Mouse (Mus musculus) thymus, postnatal 25 days (tissue): ENCODE measurements around the gene Rgs12.
A peak's percentile ranks its signal among the peaks of the same experiment; 100 is the strongest.

Source experiments
- DNase-seq: peaks from one replicate; pipeline ENCODE4 v3.0.0; 2022

Rgs12 gene

DNA sequence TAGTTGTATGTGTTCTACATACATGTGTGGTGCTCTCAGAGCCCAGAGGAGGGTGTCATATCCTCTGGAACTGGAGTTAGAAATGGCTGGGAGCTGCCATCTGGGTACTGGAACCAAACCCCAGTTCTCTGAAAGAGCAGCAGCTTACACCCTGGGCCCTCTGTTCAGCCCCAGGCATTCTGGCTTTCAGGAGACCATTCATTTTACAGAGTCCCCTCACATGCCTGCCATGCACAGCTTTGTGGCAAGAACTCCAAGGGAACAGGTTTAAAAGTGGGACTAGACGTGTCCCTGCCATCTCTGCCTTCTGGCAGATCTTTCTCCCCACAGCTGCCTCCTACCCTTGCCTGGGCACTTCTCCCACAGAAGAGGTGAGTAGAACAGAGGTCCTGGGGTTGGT is 84.4 kb downstream of the Rgs12 start:
- DNase-seq, result no peak

GRCm38 (mm10) chr5:35035141-35035540 is 85.9 kb downstream of the Rgs12 start:
- DNase-seq, result no peak

DNA sequence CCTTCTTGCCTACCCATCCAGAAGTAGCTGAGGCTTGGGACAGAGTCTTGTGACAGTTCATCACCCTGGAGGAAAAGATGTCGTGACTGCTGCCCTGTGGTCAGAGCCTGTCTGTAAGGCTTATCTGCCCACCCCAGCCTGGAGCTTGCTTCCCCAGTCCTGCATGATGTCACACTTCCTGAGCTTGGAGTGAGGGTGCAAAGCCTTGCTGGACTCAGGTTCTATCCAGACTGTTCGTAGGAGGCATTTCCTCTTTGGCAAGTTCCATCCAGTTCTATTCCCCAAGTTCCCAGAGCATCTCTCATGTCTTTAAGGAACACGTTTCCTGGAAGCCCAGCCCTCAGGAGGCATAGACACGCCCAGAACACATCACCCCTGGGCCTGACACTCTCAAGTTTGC is 86.5 kb downstream of the Rgs12 start:
- DNase-seq, result no peak

GRCm38 (mm10) chr5:35037438-35037837 is 88.2 kb downstream of the Rgs12 start:
- DNase-seq, result no peak

GRCm38 (mm10) chr5:35041268-35041829 is 92.1 kb downstream of the Rgs12 start, which contains the start of gene Hgfac:
Gene Hgfac (plus strand): TSS chr5:35041509.
- DNase-seq, result no peak

DNA sequence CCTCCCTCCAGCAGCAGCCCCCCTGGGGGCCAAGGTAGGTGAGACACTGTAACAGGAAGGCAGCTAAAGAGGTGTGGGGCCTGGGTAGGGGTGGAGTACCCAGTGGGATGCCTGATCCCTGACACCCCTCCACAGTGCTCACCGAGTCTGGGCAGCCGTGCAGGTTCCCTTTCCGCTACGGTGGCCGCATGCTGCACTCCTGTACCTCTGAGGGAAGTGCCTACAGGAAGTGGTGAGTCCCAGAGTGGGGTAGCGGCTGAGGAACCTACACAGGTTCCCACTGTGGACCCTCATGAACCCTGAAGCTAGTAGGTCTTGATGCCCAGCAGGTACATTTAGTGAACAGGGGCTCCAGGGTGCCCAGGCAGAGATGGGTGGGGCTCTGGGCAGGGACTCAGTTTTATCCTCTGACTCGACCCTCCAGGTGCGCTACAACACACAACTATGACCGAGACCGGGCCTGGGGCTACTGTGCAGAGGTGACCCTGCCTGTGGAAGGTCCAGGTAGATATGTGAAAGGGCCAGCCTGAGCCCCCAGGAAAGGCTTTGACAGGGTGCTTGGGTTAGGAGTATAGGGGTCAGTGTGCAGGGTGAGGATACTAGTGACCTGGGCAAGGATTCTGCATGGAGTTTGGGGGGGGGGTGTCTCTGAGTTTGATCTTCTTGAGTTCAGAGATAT is 93.3 kb downstream of the Rgs12 start:
- peak; percentile 60 for DNase-seq

- DNase-seq, result peak; percentile 77
Measured at GRCm38 (mm10) chr5:35043110-35043451, 93.8 kb downstream of the Rgs12 start.

GRCm38 (mm10) chr5:35050541-35050940 is 101.3 kb downstream of the Rgs12 start:
- DNase-seq, result no peak

DNA sequence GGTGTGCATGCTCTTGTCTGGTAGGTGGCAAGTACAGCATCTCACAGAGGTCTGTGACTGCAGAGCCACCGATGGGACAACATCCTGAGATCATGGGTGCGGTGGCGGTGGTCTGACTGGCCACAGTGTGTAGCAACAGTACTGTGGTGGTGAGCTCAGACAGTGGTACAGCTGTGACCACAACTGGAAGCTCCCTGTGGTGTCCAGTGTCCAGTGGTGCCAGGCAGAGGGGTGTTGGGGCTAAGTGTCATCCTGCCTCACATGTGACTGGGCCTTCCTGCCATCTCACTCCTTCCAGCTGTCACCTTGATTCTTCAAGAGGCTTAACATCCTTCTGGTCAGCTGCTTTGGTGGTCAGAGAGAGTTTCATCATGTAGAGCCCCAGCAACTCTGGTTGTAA is 105.4 kb downstream of the Rgs12 start:
- no peak for DNase-seq

GRCm38 (mm10) chr5:35055076-35055475 is 105.8 kb downstream of the Rgs12 start:
- no peak for DNase-seq

- DNase-seq, result peak; percentile 64
Measured at GRCm38 (mm10) chr5:35056604-35057432, 107.6 kb downstream of the Rgs12 start, which contains the start of gene Dok7. Gene Dok7 (plus strand): TSS chr5:35056766.

GRCm38 (mm10) chr5:35057582-35057981 is 108.3 kb downstream of the Rgs12 start:
- no peak for DNase-seq

DNA sequence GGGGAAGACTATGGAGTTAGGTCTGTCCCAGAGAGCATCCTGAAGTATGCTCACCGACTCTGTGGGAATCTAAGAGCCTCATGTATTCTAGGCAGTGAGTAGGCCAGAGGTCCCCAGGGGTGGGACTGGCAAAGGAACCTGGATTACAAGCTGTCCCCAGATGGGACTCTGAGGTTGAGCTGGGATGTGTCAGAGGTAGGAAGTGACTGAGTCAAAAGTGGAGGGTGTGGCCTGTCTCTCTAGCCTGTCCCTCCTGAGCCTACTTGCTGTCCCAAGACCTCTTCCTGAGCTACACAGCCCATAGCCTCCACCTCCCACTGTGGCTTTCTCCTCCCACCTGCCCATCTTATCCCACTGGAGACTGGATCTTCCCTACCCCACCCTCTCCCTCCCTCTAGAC is 109.0 kb downstream of the Rgs12 start:
- no peak for DNase-seq

GRCm38 (mm10) chr5:35060098-35060497 is 110.9 kb downstream of the Rgs12 start:
- DNase-seq, result no peak

DNA sequence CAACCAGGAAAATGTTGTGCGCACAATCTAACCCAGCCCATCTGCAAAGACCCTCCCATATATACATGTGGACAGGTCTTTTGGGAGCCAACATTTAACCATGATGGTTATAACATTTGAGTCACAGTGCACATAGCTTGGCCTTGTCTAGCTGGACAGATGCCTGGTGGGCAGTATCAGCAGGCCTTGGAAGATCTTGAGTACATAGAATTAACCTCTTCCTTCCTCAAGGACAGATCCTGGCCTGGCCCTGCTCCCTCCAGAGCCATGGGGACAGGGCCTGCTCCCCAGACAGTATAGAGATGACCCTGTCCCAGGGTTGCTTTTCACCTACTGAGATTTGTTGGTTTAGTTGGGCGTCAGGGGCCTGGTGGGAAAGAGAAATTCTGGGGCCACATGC is 120.6 kb downstream of the Rgs12 start:
- DNase-seq, result no peak

GRCm38 (mm10) chr5:35070314-35070713 is 121.1 kb downstream of the Rgs12 start:
- no peak for DNase-seq

DNA sequence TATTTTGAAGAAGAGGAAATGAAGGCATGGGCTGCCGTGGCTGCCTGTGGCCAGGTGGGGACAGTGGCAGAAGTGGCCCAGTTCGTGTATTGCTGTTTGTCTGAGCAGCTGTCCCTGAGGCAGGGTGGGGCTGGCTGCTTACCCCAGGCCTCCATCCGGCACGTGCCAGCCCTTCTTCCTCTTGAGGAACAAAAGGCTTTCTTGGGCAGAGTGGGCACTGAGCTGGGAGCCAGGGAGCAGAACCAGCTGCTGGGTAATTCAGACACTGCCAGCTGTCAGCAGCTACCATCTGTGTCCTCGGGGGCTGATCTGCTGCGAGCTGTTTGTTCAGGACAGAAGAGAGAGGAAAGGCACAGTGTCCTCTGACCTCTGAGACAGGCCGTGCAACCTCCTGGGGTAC is 121.7 kb downstream of the Rgs12 start:
- no peak for DNase-seq

DNA sequence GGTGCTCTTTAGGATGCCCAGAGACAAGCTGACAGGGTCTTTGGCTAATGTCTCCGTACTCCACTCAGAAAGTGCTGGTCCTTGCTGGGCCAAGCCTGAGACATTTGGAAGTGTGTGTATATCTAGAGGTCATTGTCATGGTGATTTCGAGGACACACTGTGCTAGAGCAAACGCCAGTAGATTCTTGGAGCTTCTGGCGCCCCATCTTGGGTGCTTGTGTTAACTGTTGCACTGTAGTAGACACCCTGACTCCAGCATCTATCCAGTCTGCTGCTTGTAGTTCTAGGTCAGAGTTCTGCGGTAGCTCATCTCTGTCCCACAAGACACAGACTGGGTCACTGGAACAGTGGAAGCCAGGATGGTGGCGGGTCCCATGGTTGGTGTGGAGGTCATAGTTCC is 122.6 kb downstream of the Rgs12 start:
- DNase-seq, result no peak

- DNase-seq, result no peak
Measured at GRCm38 (mm10) chr5:35073235-35073634, 124.0 kb downstream of the Rgs12 start.

GRCm38 (mm10) chr5:35073992-35074391 is 124.7 kb downstream of the Rgs12 start:
- DNase-seq, result no peak

- DNase-seq, result no peak
Measured at GRCm38 (mm10) chr5:35076369-35076768, 127.1 kb downstream of the Rgs12 start.

GRCm38 (mm10) chr5:35079101-35079500 is 129.9 kb downstream of the Rgs12 start:
- DNase-seq, result no peak

DNA sequence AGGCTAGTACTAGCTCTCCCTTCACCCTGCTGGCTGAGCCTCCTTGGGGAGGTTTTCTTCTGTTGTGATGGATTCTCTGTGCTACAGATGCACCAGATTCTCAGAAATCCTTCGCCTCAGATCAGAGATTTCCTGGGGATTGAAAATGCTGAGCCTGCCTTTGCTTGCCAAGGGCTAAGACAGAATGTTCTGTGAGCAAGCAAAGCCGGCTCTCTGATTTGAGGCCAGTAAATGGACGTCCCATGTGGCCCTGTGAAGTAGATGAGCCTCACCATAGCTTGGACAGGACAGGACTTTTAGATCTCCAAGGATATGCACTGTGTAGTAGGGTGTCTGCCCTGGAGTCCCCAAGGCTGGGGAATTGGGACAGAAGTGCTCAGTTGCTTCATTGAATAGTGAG is 135.7 kb downstream of the Rgs12 start:
- no peak for DNase-seq
